Mouse (Mus musculus) olfactory bulb, adult 2 months (tissue): Measurements from ENCODE around the gene H1fnt.

ENCODE experiments used
- CTCF ChIP-seq: fragments of 200-500 bp; IDR thresholded peaks from 2 replicates; pipeline ENCODE4 v1.5.1; 2012; ENCODE audit warnings: low read depth, mild to moderate bottlenecking, low read length, moderate library complexity; ENCODE audit not compliant: insufficient read depth
- POLR2A ChIP-seq: fragments of 200-500 bp; IDR thresholded peaks from 2 replicates; pipeline ENCODE4 v1.6.1; 2012; ENCODE audit warnings: mild to moderate bottlenecking, low read depth, low read length, moderate library complexity; ENCODE audit not compliant: insufficient read depth

GRCm38 (mm10) chr15:98234350-98234749 lies 22.7 kb downstream of the H1fnt start, which contains the start of gene Olfr286:
- TF ChIP-seq POLR2A, result no peak
- TF ChIP-seq CTCF, result no peak
